Mouse (Mus musculus) fat pad, adult 2 months (tissue): Measurements from ENCODE around the gene Ptpn18.

Experiments
- DNase-seq: peaks from one replicate; pipeline ENCODE4 v3.0.0-alpha.2; 2011; ENCODE audit warnings: low read depth, low spot score; ENCODE audit errors: extremely low read depth

Ptpn18 gene

DNA sequence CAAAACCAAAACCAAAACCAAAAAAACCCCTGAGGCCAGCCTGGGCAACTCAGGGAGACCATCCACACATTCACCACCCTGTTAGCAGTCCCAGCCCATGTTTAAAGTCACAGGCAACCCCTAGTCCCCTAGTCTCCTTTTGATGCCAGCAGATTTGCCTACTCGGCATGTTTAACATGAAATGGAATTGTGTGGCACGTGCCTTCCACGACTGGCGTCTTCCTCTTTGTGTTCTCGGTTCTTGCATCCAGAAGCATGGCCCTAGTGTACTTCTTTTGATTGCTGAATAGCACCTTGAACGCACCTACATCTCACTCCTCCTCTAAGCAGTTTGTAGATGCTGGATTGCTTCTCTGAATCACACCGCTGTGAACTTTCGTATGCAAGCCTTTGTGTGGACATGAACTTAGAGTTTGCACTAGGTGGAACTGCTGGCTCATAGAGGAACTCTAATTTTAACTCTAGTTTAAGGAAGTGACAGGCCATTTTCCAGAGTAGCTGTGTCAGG lies 4.8 kb downstream of the Ptpn18 start:
- DNase-seq, result no peak

DNA sequence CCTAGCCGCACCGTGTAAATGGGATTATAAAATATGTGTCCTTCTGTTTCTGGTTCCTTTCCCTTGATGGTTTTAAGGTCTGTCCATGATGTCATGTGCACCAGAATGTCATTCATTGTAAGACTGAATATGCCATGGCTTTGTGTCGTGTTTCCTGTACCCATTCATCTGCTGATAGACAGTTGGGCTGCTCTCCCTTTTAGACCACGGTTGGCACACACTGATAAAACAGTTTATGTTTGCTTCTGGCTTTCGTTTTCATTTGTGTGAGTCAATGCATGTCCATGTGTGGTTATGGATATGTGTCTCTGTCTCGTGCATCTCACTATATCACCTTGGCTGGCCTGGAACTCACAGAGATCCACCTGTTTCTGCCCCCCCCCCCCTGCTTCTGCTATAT lies 5.9 kb downstream of the Ptpn18 start:
- no peak for DNase-seq

DNA sequence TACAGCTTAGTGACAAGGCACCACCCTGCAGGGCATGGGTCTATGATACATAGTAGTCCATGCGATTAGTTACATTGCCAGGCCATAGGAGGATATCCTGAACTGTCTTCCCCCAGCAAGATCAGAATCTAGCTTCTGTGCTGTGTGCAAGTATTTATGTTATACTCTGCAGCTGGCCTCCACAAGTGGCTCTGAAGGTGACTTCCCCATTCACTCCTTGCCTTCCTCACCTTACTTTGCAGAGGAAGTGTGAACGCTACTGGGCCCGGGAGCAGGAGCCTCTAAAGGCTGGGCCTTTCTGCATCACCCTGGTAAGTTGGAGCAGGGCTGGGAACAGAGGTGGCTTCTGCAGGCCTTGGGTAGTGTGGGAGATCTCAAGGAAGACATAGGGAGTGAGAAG lies 8.5 kb downstream of the Ptpn18 start:
- no peak for DNase-seq

DNA sequence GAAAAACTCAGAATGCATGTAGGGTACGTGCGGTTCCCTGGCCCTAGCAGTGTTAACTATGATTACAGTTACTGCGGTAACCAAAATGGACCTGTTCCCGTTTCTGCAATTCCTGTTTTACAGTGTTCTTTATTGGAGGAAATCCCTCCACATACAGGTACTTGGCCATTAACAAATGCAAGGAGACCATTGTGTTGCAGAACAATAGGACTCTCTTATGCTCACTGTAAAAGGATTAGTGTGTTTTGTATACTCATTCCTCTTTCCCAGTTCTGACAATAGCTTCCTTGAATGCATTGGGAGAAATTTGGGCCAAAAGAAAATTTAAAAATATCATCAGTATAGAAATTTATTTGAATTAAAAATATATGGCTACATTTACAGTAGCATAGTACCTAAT lies 8.9 kb downstream of the Ptpn18 start:
- DNase-seq, result no peak

DNA sequence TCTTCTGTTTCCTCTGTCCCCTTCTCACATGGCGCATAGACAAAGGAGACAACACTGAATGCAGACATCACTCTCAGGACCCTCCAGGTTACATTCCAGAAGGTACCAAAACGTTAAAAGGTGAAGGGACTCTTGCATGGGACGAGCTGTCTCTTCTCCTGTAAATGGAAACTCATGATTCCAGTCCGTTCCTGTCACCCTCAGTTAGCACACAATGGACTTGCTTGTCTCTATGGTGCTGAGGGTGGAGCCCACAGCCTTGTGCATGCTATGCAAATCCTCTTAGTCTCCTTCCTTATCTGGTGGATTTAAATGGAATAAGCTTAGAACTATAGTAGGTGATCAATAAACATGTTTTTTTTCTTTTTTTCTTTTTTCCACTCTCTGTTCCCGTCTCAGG lies 10.2 kb downstream of the Ptpn18 start:
- DNase-seq, result no peak

DNA sequence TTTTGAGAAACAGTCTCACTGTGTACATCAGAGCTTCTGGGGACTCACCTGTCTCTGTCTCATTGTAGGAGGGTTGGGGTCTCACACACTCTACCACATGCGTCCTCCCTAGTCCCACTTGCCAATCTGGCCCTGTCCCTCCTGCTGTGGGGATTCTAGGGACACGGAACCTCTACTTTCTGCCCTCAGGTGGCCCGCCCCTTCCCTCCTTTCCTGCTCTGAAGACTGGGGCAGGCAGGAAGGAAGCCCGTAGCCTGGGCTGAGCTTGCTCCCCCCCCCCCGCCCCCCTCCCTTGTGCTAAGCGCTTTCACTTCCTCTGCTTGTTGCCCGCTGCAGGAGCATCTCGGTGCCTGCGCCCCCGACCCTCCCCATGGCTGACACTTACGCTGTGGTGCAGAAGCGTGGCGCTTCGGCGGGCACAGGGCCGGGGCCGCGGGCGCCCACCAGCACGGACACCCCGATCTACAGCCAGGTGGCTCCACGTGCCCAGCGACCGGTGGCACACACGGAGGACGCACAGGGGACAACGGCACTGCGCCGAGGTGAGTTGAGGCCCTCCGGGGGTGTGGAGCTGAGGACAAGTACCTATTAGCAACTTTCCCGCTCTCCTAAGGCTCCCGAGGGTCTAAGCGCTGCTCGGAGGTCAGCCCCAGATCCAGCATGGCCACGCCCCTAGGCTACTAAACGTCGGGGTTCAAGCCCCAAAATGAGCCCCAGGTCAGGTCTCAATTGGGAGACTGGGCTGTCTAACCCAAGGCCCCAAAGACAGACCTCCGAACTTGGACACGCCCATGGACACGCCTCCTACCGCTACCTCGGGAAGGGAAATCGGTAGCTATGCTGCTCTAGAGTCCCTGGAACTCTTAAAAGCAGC lies 13.1 kb downstream of the Ptpn18 start:
- no peak for DNase-seq

DNA sequence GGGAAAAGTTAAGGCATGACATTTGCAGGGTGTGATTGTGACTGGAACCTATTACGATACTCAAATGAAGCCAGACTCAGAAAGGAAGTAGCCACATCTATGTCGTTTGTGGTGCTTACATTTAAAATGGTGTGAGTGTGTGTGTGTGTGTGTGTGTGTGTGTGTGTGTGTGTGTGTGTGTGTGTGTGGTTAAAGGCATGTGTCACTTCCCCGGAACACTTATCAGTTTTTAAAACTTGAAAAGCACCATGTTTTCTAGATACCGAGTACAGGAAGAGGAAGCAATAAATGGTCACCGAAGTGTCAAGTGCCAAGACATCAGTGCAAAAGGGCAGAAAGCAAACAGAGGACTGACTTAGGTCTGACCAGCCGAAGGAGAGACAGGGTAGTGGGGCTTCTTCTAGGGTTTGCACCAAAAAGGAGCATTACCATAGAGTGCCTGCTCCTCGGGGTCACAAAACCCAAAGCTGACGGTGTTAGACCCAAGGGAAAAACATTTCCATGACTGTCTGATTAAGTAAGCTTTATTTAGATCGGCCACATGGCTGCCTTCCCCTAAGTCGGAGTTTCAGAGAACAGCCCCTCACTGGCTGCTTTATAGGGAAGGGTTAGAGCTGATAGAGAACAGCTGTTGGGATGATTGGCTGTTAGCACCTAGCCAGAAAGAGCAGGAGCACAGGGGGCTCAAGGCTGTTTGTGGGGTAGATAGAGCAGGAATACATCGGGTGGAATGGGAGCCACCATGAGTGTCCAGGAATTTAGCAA lies 19.5 kb downstream of the Ptpn18 start:
- DNase-seq, result no peak

DNA sequence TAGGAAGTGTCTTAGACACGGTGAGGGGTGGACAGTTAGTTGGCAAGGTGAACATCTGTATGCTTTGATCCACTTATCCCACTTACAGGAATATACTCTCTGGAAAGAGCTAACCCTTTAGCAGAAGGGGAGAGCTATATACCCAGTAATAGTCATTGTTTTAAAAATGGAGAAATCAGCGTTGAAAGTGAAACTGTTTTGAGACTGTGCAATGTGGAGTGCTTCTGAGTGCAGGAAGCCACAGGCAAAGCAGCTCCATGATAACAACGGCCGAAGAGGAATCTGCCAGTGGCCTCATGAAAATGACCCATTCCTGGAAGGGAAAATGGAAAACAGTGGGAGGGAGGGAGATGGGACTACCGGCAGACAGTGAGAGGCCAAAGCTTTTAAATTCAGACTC lies 21.2 kb downstream of the Ptpn18 start:
- no peak for DNase-seq

DNA sequence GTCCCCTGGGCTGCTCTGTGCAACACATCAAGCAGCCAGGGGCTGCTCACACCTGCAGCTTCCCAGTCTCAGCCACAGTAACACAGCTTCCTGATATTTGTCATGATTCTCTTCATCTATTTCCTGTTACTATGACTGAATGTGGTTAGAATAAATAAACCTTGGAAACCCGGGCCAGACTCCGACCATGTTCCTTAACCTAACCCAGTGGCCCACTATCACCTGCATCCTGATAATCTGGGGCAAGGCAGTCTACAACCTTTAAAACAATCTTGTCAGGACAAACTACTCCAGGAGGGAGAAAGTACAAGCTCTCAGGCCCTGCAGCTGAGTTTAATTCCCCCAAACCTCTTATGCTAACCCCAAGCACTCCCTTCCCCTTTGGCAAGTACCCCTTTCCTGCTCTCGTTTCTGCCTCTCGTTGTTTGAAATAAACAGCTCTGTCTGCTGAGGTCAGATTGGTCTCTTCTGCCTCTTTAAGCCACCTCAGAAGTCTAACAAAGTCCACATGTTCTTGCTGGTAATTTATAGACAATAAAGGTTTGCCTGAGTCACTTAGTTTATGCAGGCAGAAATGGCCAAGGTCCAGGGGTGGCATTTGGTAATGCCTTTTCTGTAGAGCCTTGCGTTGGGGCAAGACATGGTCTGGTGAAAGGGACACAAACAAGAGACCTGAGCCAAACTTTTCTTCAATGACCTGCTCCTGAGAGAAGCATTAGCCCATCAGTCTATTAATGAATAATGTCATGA lies 22.5 kb downstream of the Ptpn18 start:
- DNase-seq, result no peak

DNA sequence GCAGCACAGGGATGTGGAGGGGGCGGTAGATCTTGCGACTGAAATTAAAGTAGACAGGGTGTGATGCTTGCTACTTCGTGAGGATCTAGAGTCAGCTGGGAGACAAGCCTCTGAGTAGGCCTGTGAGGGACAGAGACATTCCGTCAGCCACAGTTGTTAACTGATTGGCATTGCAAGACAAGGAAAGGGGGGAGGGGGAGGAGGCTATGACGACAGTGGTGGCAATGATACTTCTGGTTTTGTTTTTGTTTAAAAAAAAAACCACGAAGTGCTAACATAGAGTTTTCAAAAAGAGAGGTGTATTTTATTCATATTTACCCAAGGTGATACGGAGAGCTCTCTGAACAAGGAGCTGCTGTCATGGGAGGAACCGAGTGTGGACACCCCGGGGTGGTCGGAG lies 24.9 kb downstream of the Ptpn18 start:
- DNase-seq, result no peak

DNA sequence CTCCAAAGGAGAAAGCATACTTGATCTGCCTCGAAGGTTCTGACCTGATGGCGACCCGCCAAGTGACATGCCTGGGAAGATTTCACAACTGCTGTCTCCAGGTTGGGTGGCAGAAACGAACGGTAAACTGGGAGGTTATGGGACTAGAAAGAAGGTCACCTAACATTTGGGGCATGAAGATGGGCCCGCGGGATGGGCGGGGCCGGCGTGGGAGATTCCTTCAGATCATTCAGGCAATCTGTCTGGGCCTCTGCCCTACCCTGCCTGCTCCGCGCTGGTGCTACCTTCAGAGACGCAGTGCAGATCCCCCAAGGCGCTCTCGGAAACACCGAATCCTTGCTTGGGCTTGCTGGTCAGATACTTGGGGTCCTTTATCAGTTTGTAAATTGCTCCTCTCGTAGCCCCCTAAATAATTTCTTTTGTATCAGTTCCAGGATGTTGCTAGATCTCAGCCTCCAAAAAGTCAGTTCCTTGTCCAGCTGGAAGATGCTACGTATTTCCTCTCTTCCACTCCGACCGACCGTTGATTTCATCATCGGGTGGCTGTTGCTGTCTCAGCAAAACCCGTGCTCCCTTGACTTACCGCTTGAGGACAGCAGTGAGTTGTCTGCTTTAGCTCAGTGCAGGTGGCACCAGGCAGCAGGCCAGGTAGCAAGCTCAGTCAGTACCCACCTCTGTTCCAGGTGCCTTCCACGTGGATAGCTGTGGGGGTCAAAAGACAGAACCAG lies 26.1 kb downstream of the Ptpn18 start:
- no peak for DNase-seq

DNA sequence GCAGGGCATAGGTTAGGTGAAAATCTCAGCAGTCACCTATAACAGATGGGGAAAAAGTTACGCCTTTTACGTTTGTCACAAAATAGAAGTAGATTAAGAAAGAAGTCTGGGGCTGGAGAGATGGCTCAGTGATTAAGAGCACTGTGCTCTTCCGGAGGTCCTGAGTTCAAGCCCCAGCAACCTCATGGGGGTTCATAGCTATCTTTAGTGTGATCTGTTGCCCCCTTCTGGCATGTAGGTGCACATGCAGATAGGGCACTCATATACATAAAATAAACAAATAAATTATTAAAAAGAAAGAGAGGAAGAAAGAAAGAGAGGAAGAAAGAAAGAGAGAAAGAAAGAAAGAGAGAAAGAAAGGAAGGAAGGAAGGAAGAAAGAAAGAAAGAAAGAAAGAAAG lies 27.8 kb downstream of the Ptpn18 start:
- no peak for DNase-seq

DNA sequence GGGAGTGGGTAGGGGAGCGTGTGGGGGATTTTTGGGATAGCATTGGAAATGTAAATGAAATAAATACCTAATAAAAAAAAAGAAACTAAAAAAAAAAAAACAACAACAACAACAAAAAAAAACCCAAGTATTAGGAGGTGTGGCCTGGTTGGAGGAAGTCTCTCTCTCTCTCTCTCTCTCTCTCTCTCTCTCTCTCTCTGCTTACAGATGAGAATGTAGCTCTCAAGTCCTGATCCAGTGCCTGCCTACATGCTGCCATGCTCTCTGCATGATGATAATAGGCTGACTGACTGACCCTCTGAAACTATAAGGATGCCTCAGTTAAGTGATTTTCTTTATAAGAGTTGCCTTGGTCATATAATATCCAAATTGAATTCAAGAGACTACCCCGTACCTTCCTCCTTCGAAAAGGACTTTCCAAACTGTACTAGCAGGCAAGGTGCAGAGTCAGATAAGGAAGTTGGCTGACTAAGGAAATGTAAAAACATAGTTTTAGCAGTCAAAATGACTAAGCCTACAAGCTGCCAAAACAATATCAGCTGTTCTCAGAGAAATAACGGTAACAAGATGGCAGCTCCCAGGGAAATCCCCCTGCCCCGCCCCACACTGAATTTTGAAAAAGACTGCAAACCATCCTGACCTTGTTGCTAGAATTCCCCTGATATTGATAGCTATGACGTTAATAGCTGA lies 30.4 kb downstream of the Ptpn18 start:
- no peak for DNase-seq

DNA sequence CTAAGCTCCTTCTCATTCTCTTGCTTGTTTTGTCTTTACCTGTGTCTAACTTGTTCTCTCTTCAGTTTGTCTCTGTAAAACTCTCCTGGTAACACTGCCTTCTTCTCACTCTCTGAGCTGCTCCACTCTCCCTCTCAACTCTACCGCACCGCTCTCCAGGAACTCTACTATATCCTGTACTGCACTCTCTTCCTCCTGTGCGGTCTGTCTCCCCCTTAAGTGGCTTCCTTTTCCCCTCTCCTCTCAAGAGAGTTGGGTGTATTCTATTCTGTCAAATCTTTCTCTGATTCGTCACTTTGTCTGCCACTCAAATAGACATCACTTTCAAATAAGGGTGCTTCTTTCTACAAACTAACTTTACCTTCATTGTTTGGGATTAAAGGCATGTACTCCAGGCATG lies 31.9 kb downstream of the Ptpn18 start:
- DNase-seq, result no peak

DNA sequence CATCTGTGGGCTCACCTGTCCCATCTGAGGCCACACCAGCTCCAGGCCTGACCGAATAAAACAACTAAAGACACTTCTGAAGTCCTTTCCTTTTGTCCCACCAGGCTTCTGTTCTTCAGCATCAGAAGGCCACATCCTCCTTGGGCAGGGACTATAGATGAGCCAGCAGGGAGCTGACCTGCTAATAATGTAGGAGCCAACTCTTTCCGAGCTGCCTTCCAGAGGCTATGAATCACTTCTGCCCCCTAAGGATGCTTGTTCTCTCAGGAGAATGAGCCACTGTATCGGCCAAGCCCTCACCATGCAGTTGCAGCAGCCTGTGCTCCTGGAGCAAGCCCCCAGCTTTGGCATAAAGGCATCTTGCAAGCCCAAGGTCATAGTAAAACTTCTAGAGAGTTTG lies 43.4 kb downstream of the Ptpn18 start:
- DNase-seq, result no peak

DNA sequence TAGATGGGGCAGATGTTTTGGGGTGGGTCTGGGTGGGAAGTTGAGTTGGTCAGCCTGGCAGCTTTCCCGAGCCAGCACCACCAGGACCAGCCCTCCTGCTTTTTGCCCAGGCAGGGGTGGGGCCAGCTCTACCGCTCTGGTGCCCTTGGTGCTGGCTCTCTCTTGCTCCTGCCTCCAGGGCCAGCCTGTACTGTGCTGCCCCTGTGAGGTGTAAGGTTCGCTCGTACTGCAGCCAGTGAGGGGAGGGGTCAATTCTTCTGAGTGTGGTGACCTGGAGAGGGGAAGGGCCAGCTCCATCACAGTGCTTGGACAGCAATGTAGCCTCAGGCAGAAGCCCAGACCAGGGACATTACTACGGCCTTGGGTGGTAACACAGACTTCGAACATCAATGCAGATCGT lies 45.7 kb downstream of the Ptpn18 start:
- no peak for DNase-seq

DNA sequence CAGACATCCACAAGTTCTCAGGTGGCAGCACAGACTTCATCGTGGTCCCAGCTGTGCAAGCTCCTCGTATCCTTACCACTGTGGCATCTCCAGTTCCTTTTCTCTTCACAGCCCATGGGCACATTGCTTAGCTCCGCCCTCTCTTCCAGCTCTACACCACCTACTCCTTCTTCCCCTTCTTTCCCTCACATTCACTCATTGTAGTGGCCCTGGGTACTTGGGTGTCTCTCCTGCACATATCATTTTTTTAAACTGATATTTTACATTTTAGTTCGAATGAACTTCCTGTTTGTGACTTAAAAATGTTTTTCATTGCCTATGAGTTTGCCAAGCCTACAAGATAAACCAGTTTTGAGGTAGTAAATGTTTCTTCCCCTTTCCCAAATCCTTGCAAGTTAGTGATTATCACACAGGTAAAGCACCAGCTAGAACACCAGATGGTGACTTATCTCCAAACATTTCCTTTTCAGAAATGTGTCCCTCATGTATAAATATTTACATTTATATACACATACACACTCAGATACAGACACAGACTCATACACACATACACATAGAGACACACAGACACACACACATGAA lies 46.5 kb downstream of the Ptpn18 start:
- no peak for DNase-seq

DNA sequence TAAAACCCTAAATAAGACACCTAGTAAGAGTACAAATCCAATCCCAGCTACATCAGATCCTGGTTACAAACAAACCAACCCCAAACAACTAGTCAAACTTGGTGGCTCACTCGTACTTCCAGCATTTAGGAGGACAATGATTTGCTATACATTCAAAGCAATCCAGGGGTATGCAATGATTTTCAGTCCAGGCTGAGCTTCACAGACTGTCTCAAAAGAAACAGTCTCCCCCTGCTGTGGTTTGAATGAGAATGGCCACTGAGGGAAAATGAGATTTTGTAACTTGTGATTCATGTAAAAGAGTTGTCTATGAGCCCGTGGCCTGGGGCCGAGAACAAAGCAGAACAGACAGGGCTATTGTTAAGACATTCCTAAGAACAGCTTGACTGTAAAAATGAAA lies 48.4 kb downstream of the Ptpn18 start:
- DNase-seq, result no peak

DNA sequence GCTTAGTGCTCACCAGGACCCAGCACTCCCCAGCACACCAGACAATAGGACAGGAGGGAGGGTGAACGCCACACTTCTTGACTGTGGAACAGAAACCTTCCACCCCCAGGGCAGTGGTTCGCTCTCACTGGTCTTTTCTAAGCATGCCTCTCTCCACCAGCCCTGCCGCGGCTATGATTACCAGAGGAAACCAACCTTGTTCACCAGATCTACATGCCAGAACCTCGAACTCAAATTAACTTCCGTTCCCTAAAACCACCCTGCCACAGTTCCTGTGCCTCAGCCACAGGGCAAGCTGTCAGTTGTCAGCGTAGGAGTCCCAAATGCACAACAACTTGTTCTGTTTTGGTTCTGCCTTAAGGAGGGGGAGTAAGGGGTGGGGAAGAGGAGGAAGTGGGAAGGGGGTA lies 51.0 kb downstream of the Ptpn18 start:
- no peak for DNase-seq

DNA sequence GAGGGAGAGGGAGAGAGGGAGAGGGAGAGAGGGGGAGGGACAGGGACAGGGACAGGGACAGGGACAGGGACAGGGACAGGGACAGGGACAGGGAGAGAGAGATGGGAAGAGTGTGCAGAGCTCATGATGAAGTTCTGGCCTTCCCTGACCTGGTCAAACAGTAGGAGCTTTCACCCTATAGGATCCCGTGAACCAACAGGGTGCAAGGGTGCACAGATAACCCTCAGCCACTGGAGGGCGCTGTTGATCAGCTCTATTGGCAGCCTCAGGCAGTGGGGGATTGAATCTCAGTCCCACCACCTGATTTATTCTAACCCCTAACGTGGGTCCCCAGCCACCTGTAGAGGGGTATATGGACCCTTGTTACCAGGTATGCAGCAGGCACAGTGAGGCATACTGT lies 51.5 kb downstream of the Ptpn18 start:
- DNase-seq, result no peak
